Mouse (Mus musculus) brain, embryonic 14.5 days (tissue): ENCODE measurements around the gene Fpr1. TPM values are rescaled to one million over a fixed set of nuclear protein-coding genes. Genes with fewer than 3 reads are reported as not detected.

ENCODE experiments used
- DNase-seq: peaks from one replicate; pipeline ENCODE4 v3.0.0-alpha.2; 2011; ENCODE audit warnings: low read depth
- CTCF ChIP-seq: fragments of 200-500 bp; IDR thresholded peaks from 2 replicates; pipeline ENCODE4 v1.5.1; 2012; ENCODE audit warnings: inconsistent platforms, mild to moderate bottlenecking, moderate library complexity, borderline replicate concordance; ENCODE audit not compliant: insufficient read depth, insufficient read length; ENCODE audit errors: extremely low read depth
- POLR2A ChIP-seq: fragments of 200-500 bp; IDR thresholded peaks from 2 replicates; pipeline ENCODE4 v1.6.1; 2012; ENCODE audit warnings: mild to moderate bottlenecking, inconsistent platforms, borderline replicate concordance; ENCODE audit not compliant: poor library complexity, insufficient read depth, insufficient read length, severe bottlenecking; ENCODE audit errors: extremely low read depth
- polyA plus RNA-seq: library from polyadenylated mRNA; depleted of rRNA; stranded (reverse); fragments of >200 nt; gene quantifications from 2 replicates; pipeline ENCODE4 v1.2.3, GENCODE M21; 2012; rRNA removed

The Fpr1 gene
- polyA plus RNA-seq, 1 experiment = not detected

GRCm38 (mm10) chr17:17828191-17828981, 55.4 kb downstream of the Fpr1 start:
- no peak for TF ChIP-seq CTCF
- peak; percentile 28; the same call in 1 of the 2 replicates for TF ChIP-seq POLR2A
- peak; percentile 95 for DNase-seq

GRCm38 (mm10) chr17:17827658-17828190, 56.0 kb downstream of the Fpr1 start:
- TF ChIP-seq POLR2A = no peak
- TF ChIP-seq CTCF = no peak
- DNase-seq = peak; percentile 84

- TF ChIP-seq CTCF = no peak
- peak; percentile 92 for TF ChIP-seq POLR2A
- DNase-seq = peak; percentile 97
Observed at GRCm38 (mm10) chr17:17826751-17827657, 56.7 kb downstream of the Fpr1 start, which contains the start of gene Spaca6. Spaca6 (plus strand) TSS chr17:17827158.

Other genes starting within 250 kb of the Fpr1 start
- not detected in 2 replicates for gene Vmn2r90, start 180.2 kb downstream of the Fpr1 start, polyA plus RNA-seq
- gene Spaca6, start 56.8 kb downstream of the Fpr1 start, polyA plus RNA-seq = 58.8 and 80.4 TPM in 2 replicates
- gene Has1, start 28.7 kb downstream of the Fpr1 start, polyA plus RNA-seq = 0.11 and 0.25 TPM in 2 replicates
- 0.23 and 0.46 TPM in 2 replicates for gene Fpr2, start 3.9 kb upstream of the Fpr1 start, polyA plus RNA-seq
- not detected in 2 replicates for gene Fpr3, start 3.9 kb upstream of the Fpr1 start, polyA plus RNA-seq
- gene Fpr-rs4, start 137.8 kb upstream of the Fpr1 start, polyA plus RNA-seq = not detected in 2 replicates
- not detected in 2 replicates for gene Vmn2r124, start 165.5 kb upstream of the Fpr1 start, polyA plus RNA-seq
- gene Vmn2r91, start 201.1 kb upstream of the Fpr1 start, polyA plus RNA-seq = not detected in 2 replicates